Mouse (Mus musculus): ENCODE measurements at regions not wholly inside any gene's neighbourhood (a gene's known extent, or its start where the extent isn't known, plus 50 kb on each side); places are given as distances from the start of the nearest gene placed in this dataset.

DNA sequence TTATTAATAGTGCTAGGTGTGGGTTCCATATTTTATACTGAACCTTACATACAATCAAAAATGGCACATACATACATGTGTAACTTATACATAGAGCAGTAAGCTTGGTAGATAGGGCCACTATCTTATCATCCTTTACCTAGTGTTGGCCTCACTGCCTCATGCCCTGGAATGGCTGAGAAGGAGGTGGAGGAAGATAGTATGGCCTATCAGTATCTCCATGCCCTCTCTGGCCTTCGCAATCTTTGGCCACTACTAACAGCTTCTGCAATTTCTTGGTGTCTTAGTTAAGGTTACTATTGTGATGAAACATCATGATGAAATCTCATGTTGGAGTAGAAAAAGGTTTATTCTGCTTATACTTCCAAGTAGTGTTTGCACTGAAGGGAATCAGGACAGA, 265.4 kb upstream of the Meox2 start:
- TF ChIP-seq CTCF (IDR thresholded peaks at IDR 0.05; ENCODE audit: low read depth) (no peak), EP300 (IDR thresholded peaks at IDR 0.05; ENCODE audit: low read depth) (no peak)

All from liver, postnatal 0 days (tissue).